Mouse (Mus musculus): ENCODE measurements at regions not wholly inside any gene's neighbourhood (a gene's known extent, or its start where the extent isn't known, plus 50 kb on each side); places are given as distances from the start of the nearest gene placed in this dataset.

- no peak for TF ChIP-seq POLR2A (IDR thresholded peaks at IDR 0.05; ENCODE audit: insufficient read length, low read depth)
- Histone ChIP-seq H3ac (ENCODE audit: control insufficient read depth, insufficient read length) (no peak overlapping the region), H3K4me3 (no peak overlapping the region), H3K4me2 (ENCODE audit: low read depth) (no peak overlapping the region), H3K79me2 (ENCODE audit: control insufficient read depth, insufficient read depth) (no peaks in the 10 kb centered on the region), H3K36me3 (ENCODE audit: control insufficient read depth, insufficient read depth) (no peaks in the 10 kb centered on the region), H3K27me3 (ENCODE audit: control insufficient read depth, insufficient read depth, insufficient read length) (peaks cover 9% of the 10 kb centered on the region)
Observed at GRCm38 (mm10) chr9:118341401-118341800, 136.6 kb upstream of the Eomes start.

GRCm38 (mm10) chr9:118354911-118355310, 123.1 kb upstream of the Eomes start:
- Histone ChIP-seq H3K36me3 (ENCODE audit: control insufficient read depth, insufficient read depth) (no peaks in the 10 kb centered on the region), H3K79me2 (ENCODE audit: control insufficient read depth, insufficient read depth) (no peaks in the 10 kb centered on the region), H3ac (ENCODE audit: control insufficient read depth, insufficient read length) (no peak overlapping the region), H3K27me3 (ENCODE audit: control insufficient read depth, insufficient read depth, insufficient read length) (no peaks in the 10 kb centered on the region), H3K4me3 (no peak overlapping the region), H3K4me2 (ENCODE audit: low read depth) (no peak overlapping the region)
- TF ChIP-seq E2F4 (IDR thresholded peaks at IDR 0.05; ENCODE audit: insufficient read depth) (no peak), POLR2AphosphoS2 (IDR thresholded peaks at IDR 0.05; ENCODE audit: insufficient read length, low read depth) (no peak), MYOG (IDR thresholded peaks at IDR 0.05; ENCODE audit: control insufficient read depth in 1 of 3, insufficient read depth in 1 of 3, insufficient read length in 2 of 3, low read depth in 2 of 3) (no peak), POLR2A (IDR thresholded peaks at IDR 0.05; ENCODE audit: insufficient read length, low read depth) (no peak), REST (IDR thresholded peaks at IDR 0.05; ENCODE audit: insufficient read depth, insufficient read length) (no peak), MYOD1 (IDR thresholded peaks at IDR 0.05; ENCODE audit: control insufficient read depth in 1 of 3, insufficient read length in 2 of 3, low read depth in 2 of 3) (no peak), SRF (IDR thresholded peaks at IDR 0.05; ENCODE audit: control insufficient read depth, insufficient read length, low read depth) (no peak), TCF3 (IDR thresholded peaks at IDR 0.05; ENCODE audit: insufficient read length, low read depth) (no peak), MAX (IDR thresholded peaks at IDR 0.05; ENCODE audit: low read depth) (no peak), USF1 (IDR thresholded peaks at IDR 0.05; ENCODE audit: low read depth) (no peak), TCF12 (IDR thresholded peaks at IDR 0.05; ENCODE audit: insufficient read depth, poor library complexity, severe bottlenecking) (no peak), CEBPB (IDR thresholded peaks at IDR 0.05; ENCODE audit: insufficient read depth, poor library complexity, severe bottlenecking) (no peak)

GRCm38 (mm10) chr9:118357406-118357805, 120.6 kb upstream of the Eomes start:
- TF ChIP-seq MAX (IDR thresholded peaks at IDR 0.05; ENCODE audit: low read depth) (no peak), SRF (IDR thresholded peaks at IDR 0.05; ENCODE audit: control insufficient read depth, insufficient read length, low read depth) (no peak), POLR2AphosphoS2 (IDR thresholded peaks at IDR 0.05; ENCODE audit: insufficient read length, low read depth) (no peak), TCF12 (IDR thresholded peaks at IDR 0.05; ENCODE audit: insufficient read depth, poor library complexity, severe bottlenecking) (no peak), TCF3 (IDR thresholded peaks at IDR 0.05; ENCODE audit: insufficient read length, low read depth) (no peak), MYOG (IDR thresholded peaks at IDR 0.05; ENCODE audit: control insufficient read depth in 1 of 3, insufficient read depth in 1 of 3, insufficient read length in 2 of 3, low read depth in 2 of 3) (no peak), POLR2A (IDR thresholded peaks at IDR 0.05; ENCODE audit: insufficient read length, low read depth) (no peak), E2F4 (IDR thresholded peaks at IDR 0.05; ENCODE audit: insufficient read depth) (no peak), REST (IDR thresholded peaks at IDR 0.05; ENCODE audit: insufficient read depth, insufficient read length) (no peak), USF1 (IDR thresholded peaks at IDR 0.05; ENCODE audit: low read depth) (no peak), MYOD1 (IDR thresholded peaks at IDR 0.05; ENCODE audit: control insufficient read depth in 1 of 3, insufficient read length in 2 of 3, low read depth in 2 of 3) (no peak), CEBPB (IDR thresholded peaks at IDR 0.05; ENCODE audit: insufficient read depth, poor library complexity, severe bottlenecking) (no peak)
- H3K4me3 ChIP-seq, result no peak overlapping the region
- no peak overlapping the region for H3ac ChIP-seq (ENCODE audit: control insufficient read depth, insufficient read length)
- no peaks in the 10 kb centered on the region for H3K27me3 ChIP-seq (ENCODE audit: control insufficient read depth, insufficient read depth, insufficient read length)
- H3K79me2 ChIP-seq (ENCODE audit: control insufficient read depth, insufficient read depth), result no peaks in the 10 kb centered on the region
- H3K4me2 ChIP-seq (ENCODE audit: low read depth), result no peak overlapping the region
- H3K36me3 ChIP-seq (ENCODE audit: control insufficient read depth, insufficient read depth), result no peaks in the 10 kb centered on the region

- H3ac ChIP-seq (ENCODE audit: control insufficient read depth, insufficient read length), result no peak overlapping the region
- TF ChIP-seq TCF12 (IDR thresholded peaks at IDR 0.05; ENCODE audit: insufficient read depth, poor library complexity, severe bottlenecking) (peak; percentile 16), SRF (IDR thresholded peaks at IDR 0.05; ENCODE audit: control insufficient read depth, insufficient read length, low read depth) (no peak), MYOD1 (IDR thresholded peaks at IDR 0.05; ENCODE audit: control insufficient read depth in 1 of 3, insufficient read length in 2 of 3, low read depth in 2 of 3) (peak; percentile 23 to 74 (median 55)), MYOG (IDR thresholded peaks at IDR 0.05; ENCODE audit: control insufficient read depth in 1 of 3, insufficient read depth in 1 of 3, insufficient read length in 2 of 3, low read depth in 2 of 3) (peak in 2 of 3 experiments; percentile 58 to 68), REST (IDR thresholded peaks at IDR 0.05; ENCODE audit: insufficient read depth, insufficient read length) (no peak), USF1 (IDR thresholded peaks at IDR 0.05; ENCODE audit: low read depth) (no peak)
- no peaks in the 10 kb centered on the region for H3K27me3 ChIP-seq (ENCODE audit: control insufficient read depth, insufficient read depth, insufficient read length)
- H3K4me2 ChIP-seq (ENCODE audit: low read depth), result no peak overlapping the region
- H3K4me3 ChIP-seq, result no peak overlapping the region
- H3K36me3 ChIP-seq (ENCODE audit: control insufficient read depth, insufficient read depth), result no peaks in the 10 kb centered on the region
- H3K79me2 ChIP-seq (ENCODE audit: control insufficient read depth, insufficient read depth), result no peaks in the 10 kb centered on the region
Observed at GRCm38 (mm10) chr9:118363929-118364328, 114.1 kb upstream of the Eomes start.

- TF ChIP-seq TCF12 (IDR thresholded peaks at IDR 0.05; ENCODE audit: insufficient read depth, poor library complexity, severe bottlenecking) (no peak), REST (IDR thresholded peaks at IDR 0.05; ENCODE audit: insufficient read depth, insufficient read length) (no peak), MYOD1 (IDR thresholded peaks at IDR 0.05; ENCODE audit: control insufficient read depth in 1 of 3, insufficient read length in 2 of 3, low read depth in 2 of 3) (no peak), SRF (IDR thresholded peaks at IDR 0.05; ENCODE audit: control insufficient read depth, insufficient read length, low read depth) (no peak), MAX (IDR thresholded peaks at IDR 0.05; ENCODE audit: low read depth) (no peak), TCF3 (IDR thresholded peaks at IDR 0.05; ENCODE audit: insufficient read length, low read depth) (no peak), MYOG (IDR thresholded peaks at IDR 0.05; ENCODE audit: control insufficient read depth in 1 of 3, insufficient read depth in 1 of 3, insufficient read length in 2 of 3, low read depth in 2 of 3) (no peak), POLR2A (IDR thresholded peaks at IDR 0.05; ENCODE audit: insufficient read length, low read depth) (no peak)
Observed at GRCm38 (mm10) chr9:118365431-118365830, 112.6 kb upstream of the Eomes start.

More at GRCm38 (mm10) chr9:118365431-118365830, 112.6 kb upstream of the Eomes start:
- H3K4me2 ChIP-seq (ENCODE audit: low read depth), result no peak overlapping the region
- no peak overlapping the region for H3K4me3 ChIP-seq
- no peaks in the 10 kb centered on the region for H3K36me3 ChIP-seq (ENCODE audit: control insufficient read depth, insufficient read depth)
- no peaks in the 10 kb centered on the region for H3K79me2 ChIP-seq (ENCODE audit: control insufficient read depth, insufficient read depth)
- no peak overlapping the region for H3ac ChIP-seq (ENCODE audit: control insufficient read depth, insufficient read length)
- no peaks in the 10 kb centered on the region for H3K27me3 ChIP-seq (ENCODE audit: control insufficient read depth, insufficient read depth, insufficient read length)

Measured in myocyte (in vitro differentiated cells).